Mouse (Mus musculus): ENCODE results near the gene Ten1.

- TF ChIP-seq CTCF (IDR thresholded peaks at IDR 0.05; ENCODE audit: borderline replicate concordance, control insufficient read depth, extremely low read depth, insufficient read depth, low read length, poor library complexity): no peak
- TF ChIP-seq POLR2A (IDR thresholded peaks at IDR 0.05; ENCODE audit: control insufficient read depth, extremely low read depth, insufficient read depth, low read length, poor library complexity): no peak
These were observed 20.2 kb downstream of the Ten1 start for GRCm38 (mm10) chr11:116218737-116219400.
